Mouse (Mus musculus) left cerebral cortex, postnatal 4 days (tissue): ENCODE data around the gene Mt2. TPM values are rescaled to one million over a fixed set of nuclear protein-coding genes. Genes with fewer than 3 reads are reported as not detected.

Experiments used
- DNase-seq: peaks from one replicate; pipeline ENCODE4 v3.0.0-alpha.2; 2022
- intact Hi-C: fragments of 180-260 bp; cut with DNase I; formaldehyde crosslinking; loops from one replicate; pipeline ENCODE4 v1.15.1; 2025
- total RNA-seq, 2 experiments: library from RNA; stranded (reverse); gene quantifications; 2 replicates each; pipeline ENCODE4 v1.2.3; 2021

The Mt2 gene
- total RNA-seq, 2 experiments from 2014 or later = 48.9 to 50.5 TPM

GRCm38 (mm10) chr8:94194591-94195223 is 22.2 kb downstream of the Mt2 start:
- intact Hi-C loops = no loop called here

DNA sequence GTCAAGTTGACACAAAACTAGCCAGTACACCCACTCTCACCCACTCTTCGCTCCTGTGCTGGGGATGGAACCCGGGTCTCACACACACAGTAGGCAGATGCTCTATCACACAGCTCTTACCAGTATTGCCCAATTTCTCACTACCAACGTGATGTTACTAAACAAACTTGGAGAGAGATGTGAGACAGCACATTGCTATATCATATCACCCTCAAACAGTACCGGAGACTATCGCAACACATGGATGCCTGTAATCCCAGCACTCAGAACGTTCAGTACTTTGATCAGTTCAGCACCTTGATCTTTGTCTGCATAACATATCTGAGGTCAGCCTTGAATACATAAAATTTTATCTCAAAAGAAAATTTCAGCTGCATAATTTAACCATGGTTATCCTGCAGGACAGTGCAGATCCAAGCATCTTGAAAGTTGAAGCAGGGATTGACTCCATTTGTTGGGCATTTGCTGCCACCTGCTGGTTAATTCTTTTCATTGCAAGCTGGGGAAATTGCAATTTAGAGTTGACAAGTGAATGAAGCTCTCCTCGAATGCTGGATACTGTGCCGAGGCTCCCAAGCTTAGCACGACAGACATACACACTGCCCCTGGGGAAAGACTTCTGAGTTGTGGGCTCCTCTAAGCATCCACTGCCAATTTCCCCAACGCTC is 26.9 kb downstream of the Mt2 start:
- intact Hi-C loops = no loop called here
- peak; percentile 51 for DNase-seq

More at GRCm38 (mm10) chr8:94194591-94195223, 22.2 kb downstream of the Mt2 start:
- no peak for DNase-seq

GRCm38 (mm10) chr8:94204043-94204442 is 31.6 kb downstream of the Mt2 start:
- intact Hi-C loops = no loop called here
- DNase-seq = no peak

GRCm38 (mm10) chr8:94205736-94206135 is 33.3 kb downstream of the Mt2 start:
- intact Hi-C loops = no loop called here
- DNase-seq = peak; percentile 77

DNA sequence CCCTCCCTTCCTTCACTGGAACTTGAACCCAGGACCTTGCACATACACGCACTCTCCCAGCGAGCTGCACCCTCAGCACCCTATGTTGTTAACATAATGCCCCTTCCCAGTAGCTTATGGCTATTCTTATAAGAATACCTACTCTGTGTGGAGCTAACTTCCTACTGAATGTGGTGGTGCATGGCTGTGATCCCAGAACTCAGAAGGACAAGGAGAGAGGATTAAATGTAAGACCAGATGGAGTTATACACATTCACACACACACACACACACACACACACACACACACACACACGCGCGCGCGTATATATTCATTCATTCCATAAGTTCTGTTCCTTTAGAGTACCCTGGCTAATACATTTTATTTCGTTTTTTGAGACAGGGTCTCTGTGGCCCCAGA is 33.8 kb downstream of the Mt2 start:
- no peak for DNase-seq
- intact Hi-C loops = no loop called here

DNA sequence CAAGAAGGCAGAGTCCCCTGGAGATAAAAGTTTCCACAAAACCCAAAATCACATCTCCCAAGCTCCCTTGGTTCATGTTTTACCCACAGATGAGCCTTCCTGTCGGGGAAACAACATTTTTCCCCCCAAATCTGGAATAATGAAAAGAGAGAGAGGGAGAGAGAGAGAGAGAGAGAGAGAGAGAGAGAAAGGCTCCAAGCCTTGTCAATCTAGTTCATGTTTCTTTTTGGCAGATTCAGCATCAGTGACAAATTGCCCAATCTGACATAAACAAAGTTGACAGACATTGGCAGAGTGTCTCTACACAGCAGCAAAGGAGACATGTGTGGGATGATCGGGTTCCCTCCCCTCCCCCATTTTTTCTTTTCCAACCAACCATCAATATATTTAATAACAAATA is 35.0 kb downstream of the Mt2 start:
- intact Hi-C loops = no loop called here
- DNase-seq = no peak

DNA sequence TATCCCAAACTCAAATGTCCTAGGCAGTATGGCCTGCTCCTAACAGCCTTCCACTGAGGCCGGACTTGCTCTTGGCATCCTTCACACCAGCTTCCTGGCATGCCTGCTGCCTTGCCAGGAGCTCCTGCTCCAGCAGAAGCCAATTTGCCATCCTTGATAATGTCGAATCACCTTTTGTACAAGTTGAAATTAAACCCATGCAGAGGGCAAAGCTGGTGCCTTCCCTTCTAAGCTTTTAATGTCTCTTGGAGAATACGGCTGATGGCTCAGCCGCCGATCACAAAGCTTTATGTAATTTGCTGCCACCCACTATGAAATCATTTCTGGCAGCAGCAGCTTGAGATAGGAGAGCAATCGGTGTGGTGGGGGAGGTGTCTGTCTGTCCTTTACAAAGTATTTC is 37.2 kb downstream of the Mt2 start:
- intact Hi-C loops = no loop called here
- peak; percentile 31 for DNase-seq

GRCm38 (mm10) chr8:94210225-94210624 is 37.8 kb downstream of the Mt2 start:
- intact Hi-C loops = no loop called here
- no peak for DNase-seq

DNA sequence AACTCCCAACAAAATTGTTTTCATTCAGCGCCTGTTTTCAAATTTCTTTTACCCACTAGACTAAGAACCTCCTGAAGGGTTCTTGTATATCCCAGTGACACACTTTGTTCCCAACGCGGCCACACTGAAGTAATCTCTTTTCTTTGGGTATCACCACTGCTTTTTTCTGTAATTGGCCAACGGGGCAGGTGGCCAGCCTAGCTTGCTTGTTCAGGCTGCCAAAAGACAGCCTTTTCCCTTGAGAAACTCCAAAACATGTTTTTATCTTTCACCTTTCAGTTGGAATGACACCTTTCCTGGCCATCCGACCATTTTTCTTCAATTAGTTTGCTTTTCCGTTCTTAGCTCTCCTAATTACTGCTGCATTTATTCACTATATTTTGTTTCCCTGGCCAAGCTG is 41.4 kb downstream of the Mt2 start:
- intact Hi-C loops = no loop called here
- no peak for DNase-seq

GRCm38 (mm10) chr8:94214252-94215173 is 42.0 kb downstream of the Mt2 start, which contains the start of gene Nup93:
TSS of gene Nup93 (plus strand) at chr8:94214564.
- peak; percentile 100 for DNase-seq
- intact Hi-C loops = no loop called here

Other genes starting within 250 kb of the Mt2 start
- gene Amfr, start 159.8 kb upstream of the Mt2 start, total RNA-seq = 100 to 1,000 TPM; 111 to 113 TPM
- gene Nudt21, start 135.6 kb upstream of the Mt2 start, total RNA-seq = 10 to 100 TPM; 74.9 to 79.0 TPM
- gene Ogfod1, start 135.5 kb upstream of the Mt2 start, total RNA-seq = 10 to 100 TPM; 23.6 to 25.8 TPM
- 10 to 100 TPM; 15.8 to 16.1 TPM for gene Bbs2, start 73.7 kb upstream of the Mt2 start, total RNA-seq
- not detected for gene Mt4, start 35.5 kb upstream of the Mt2 start, total RNA-seq
- gene Mt3, start 20.1 kb upstream of the Mt2 start, total RNA-seq = 100 to 1,000 TPM; 204 to 210 TPM
- gene Mt1, start 6.4 kb downstream of the Mt2 start, total RNA-seq = 10 to 100 TPM; 40.5 to 51.0 TPM
- 10 to 100 TPM; 51.0 to 52.1 TPM for gene Nup93, start 41.9 kb downstream of the Mt2 start, total RNA-seq
- under 1 TPM; 0.28 to 0.54 TPM for gene Slc12a3, start 156.5 kb downstream of the Mt2 start, total RNA-seq
- gene Herpud1, start 213.8 kb downstream of the Mt2 start, total RNA-seq = 10 to 100 TPM; 34.4 to 36.1 TPM